Mouse (Mus musculus) stomach, embryonic 14.5 days (tissue): Measurements from ENCODE around the gene Ferd3l. TPM values are rescaled to one million over a fixed set of nuclear protein-coding genes. Genes with fewer than 3 reads are reported as not detected.

Source experiments
- ATAC-seq: fragments of 200-750 bp; cut with Nextera tagmentation; 2 replicates; pipeline ENCODE4 v1.8.0; 2017; ENCODE audit warnings: low read depth, moderate TSS enrichment; ENCODE audit not compliant: insufficient number of reproducible peaks, insufficient read depth, low FRiP score
- H3K27ac ChIP-seq: fragments of 300-500 bp; sonication (generic); 2 replicates; pipeline ENCODE4 v1.5.1; 2014; ENCODE audit warnings: mild to moderate bottlenecking, low read length, moderate library complexity, mixed read lengths
- H3K27me3 ChIP-seq: fragments of 300-500 bp; sonication (generic); 2 replicates; pipeline ENCODE4 v1.6.1; 2014; ENCODE audit warnings: low read length, control low read depth, mixed read lengths; ENCODE audit not compliant: control insufficient read depth, insufficient read depth
- H3K36me3 ChIP-seq: fragments of 300-500 bp; sonication (generic); 2 replicates; pipeline ENCODE4 v1.6.1; 2014; ENCODE audit warnings: mild to moderate bottlenecking, control low read depth, low read length, moderate library complexity, mixed read lengths; ENCODE audit not compliant: control insufficient read depth, insufficient read depth
- H3K4me1 ChIP-seq: fragments of 300-500 bp; sonication (generic); 2 replicates; pipeline ENCODE4 v1.6.1; 2014; ENCODE audit warnings: low read length, control low read depth, mixed read lengths; ENCODE audit not compliant: control insufficient read depth, insufficient read depth
- H3K4me2 ChIP-seq: fragments of 300-500 bp; sonication (generic); replicated peaks from 2 replicates; pipeline ENCODE4 v1.6.1; 2014; ENCODE audit warnings: low read depth, low read length, control low read depth
- H3K4me3 ChIP-seq: fragments of 300-500 bp; sonication (generic); 2 replicates; pipeline ENCODE4 v1.5.1; 2014; ENCODE audit warnings: low read depth, low read length, control low read depth
- H3K9ac ChIP-seq: fragments of 300-500 bp; sonication (generic); replicated peaks from 2 replicates; pipeline ENCODE4 v1.6.1; 2014; ENCODE audit warnings: low read depth, mild to moderate bottlenecking, control low read depth, low read length, moderate library complexity, mixed read lengths
- H3K9me3 ChIP-seq: fragments of 300-500 bp; sonication (generic); 2 replicates; pipeline ENCODE4 v1.6.1; 2016; ENCODE audit warnings: low read depth, low read length, control low read depth; ENCODE audit not compliant: control insufficient read depth
- WGBS: fragments of 180-500 bp; shearing (Covaris S2); extraction: QIAGEN DNeasy Blood & Tissue Kit; methylation state at CpG from one replicate; pipeline ENCODE4 v1.1.7; 2014; 5-methylcytosine and 5-hydroxymethylcytosine counted together
- polyA plus RNA-seq: library from polyadenylated mRNA; unstranded; fragments of >200 nt; fragmentation: Nextera tagmentation; extraction: Ambion mirVana; gene quantifications from 2 replicates; pipeline ENCODE4 v1.2.1, GENCODE M21; 2014

Gene Ferd3l
- polyA plus RNA-seq, 1 experiment from 2014 or later, result not detected

DNA sequence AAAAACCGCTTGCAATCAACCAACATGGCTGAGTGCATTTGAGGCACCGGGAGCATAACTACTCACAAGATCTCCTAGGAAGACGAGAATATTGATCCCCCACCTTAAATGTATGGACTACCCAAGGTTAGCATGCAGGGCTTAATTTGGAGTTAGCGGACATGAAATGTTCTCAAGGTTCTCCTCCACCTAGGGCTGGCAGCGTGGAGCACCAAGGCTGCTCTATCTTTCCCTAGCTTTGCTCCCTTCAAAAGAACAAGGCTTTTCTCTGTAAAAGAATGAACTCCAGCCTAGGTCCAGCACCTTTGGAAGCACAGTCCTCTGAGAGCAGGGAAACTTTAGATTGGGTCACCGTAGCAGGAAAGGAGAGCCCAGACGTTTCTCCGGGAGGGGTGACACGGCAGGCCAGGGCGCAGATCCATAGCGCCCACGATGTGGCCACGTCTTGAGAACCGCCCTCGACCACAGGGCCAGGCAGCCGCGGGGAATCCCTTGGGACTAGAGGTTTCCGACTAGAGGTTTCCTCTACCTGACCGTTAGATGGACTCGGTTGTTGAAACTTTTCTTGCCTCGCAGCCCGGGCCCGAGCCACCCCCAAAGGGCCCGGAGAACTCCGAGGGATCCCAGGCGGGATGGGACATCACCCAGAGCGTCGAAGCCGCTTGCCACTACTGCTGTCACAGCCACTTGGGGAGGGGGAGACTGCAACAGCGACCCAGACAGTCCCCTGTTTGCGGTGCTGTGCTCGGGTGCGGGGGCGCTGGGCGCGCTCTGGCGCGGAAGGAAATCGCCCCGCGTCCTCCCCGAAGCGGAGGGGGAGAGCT, 28.6 kb downstream of the Ferd3l start:
- peaks cover 43% of the 10 kb centered on the region for H3K27me3 ChIP-seq
- H3K27ac ChIP-seq, result peak overlapping the region; percentile 27; the same call in 1 of the 2 replicates

DNA sequence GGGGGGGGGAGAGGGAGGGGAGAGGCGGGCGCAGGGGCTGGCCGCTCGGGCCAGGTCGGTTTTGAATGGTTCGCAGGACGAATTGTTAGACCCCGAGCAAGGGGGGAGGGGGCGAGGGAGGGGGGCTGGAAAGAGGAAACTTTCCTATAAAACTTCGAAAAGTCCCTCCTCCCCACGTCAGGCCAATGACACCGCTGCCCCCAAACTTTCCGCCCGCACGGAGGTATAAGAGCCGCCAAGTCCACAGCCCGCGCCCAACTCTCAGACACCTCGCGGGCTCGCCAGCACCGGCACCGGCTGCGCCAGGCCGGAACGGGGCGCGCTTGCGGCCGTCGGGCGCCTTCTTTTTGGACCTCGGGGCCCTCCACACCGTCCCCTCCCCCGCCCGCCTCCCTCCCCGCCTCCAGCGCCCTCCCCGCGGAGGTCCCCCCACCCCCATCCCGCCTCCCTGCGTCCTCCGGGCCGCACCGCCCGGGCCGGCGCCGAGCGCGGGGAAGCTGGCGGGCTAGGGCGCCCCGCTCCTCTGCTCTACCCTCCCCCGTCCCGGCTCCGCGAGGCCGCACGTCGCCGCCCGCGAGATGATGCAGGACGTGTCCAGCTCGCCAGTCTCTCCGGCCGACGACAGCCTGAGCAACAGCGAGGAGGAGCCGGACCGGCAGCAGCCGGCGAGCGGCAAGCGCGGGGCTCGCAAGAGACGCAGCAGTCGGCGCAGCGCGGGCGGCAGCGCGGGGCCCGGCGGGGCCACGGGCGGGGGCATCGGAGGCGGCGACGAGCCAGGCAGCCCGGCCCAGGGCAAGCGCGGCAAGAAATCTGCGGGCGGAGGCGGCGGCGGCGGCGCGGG, 29.4 kb downstream of the Ferd3l start, which contains the start of gene Twist1:
TSS of gene Twist1 (plus strand) at position 272 of the 841 bp plus-strand sequence.
- Histone ChIP-seq H3K9me3 (no peaks in the 10 kb centered on the region), H3K36me3 (no peaks in the 10 kb centered on the region), H3K4me2 (peak within 1 kb of the TSS; percentile 68), H3K4me3 (peak within 1 kb of the TSS; percentile 61), H3K27me3 (peaks cover 43% of the 10 kb centered on the region), H3K4me1 (0 out of 2 replicates have a peak, but pooled peaks cover 7% of the 10 kb centered on the region), H3K9ac (peak within 1 kb of the TSS; percentile 67), H3K27ac (peak within 1 kb of the TSS; percentile 48)
- ATAC-seq, result peak; percentile 78
- under 1% methylated on average over 84 of the region's 105 CpGs for WGBS

More for the DNA sequence above, 28.6 kb downstream of the Ferd3l start:
- Histone ChIP-seq H3K4me2 (peak overlapping the region; percentile 68), H3K4me1 (0 out of 2 replicates have a peak, but pooled peaks cover 7% of the 10 kb centered on the region), H3K36me3 (no peaks in the 10 kb centered on the region), H3K9ac (peak overlapping the region; percentile 33), H3K4me3 (peak overlapping the region; percentile 61), H3K9me3 (no peaks in the 10 kb centered on the region)
- 3% methylated on average over 39 of the region's 43 CpGs for WGBS
- peak; percentile 62 for ATAC-seq

DNA sequence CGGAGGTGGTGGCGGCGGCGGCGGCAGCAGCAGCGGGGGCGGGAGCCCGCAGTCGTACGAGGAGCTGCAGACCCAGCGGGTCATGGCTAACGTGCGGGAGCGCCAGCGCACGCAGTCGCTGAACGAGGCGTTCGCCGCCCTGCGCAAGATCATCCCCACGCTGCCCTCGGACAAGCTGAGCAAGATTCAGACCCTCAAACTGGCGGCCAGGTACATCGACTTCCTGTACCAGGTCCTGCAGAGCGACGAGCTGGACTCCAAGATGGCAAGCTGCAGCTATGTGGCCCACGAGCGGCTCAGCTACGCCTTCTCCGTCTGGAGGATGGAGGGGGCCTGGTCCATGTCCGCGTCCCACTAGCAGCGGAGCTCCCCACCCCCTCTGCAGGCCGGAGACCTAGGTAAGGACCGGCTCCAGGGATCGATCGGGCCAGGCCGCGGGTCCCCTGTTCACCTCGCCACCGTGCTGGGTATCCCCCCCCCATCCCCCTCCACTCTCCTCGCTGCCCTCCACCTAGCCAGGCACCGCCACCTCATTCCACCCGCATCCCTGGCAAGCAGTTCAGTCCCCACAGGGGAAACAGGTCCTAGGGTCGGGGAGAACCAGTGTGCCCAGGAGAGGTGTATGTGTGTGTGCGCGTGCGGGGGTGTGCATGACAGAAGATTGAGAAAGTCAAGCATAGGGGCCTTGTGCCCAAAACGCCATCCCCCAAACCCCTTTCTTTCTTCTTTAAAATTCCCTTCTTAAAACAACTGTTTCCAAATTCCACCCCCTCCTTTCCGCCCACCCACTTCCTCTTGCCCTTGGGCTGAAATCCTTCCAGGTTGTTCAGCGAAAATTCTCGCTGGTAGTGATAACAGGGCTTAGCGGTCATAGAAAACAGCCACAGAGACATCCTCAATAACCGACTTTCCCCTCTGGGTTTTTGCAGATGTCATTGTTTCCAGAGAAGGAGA, 30.3 kb downstream of the Ferd3l start:
- H3K4me2 ChIP-seq, result peak overlapping the region; percentile 68
- ATAC-seq, result peak; percentile 26; the same call in 1 of the 2 replicates
- peak overlapping the region; percentile 67 for H3K9ac ChIP-seq
- H3K4me1 ChIP-seq, result 0 out of 2 replicates have a peak, but pooled peaks cover 7% of the 10 kb centered on the region
- WGBS, result under 1% methylated on average over 46 of the region's 56 CpGs
- peaks cover 44% of the 10 kb centered on the region for H3K27me3 ChIP-seq
- H3K36me3 ChIP-seq, result no peaks in the 10 kb centered on the region
- H3K4me3 ChIP-seq, result peak overlapping the region; percentile 61
- no peaks in the 10 kb centered on the region for H3K9me3 ChIP-seq
- H3K27ac ChIP-seq, result peak overlapping the region; percentile 48

DNA sequence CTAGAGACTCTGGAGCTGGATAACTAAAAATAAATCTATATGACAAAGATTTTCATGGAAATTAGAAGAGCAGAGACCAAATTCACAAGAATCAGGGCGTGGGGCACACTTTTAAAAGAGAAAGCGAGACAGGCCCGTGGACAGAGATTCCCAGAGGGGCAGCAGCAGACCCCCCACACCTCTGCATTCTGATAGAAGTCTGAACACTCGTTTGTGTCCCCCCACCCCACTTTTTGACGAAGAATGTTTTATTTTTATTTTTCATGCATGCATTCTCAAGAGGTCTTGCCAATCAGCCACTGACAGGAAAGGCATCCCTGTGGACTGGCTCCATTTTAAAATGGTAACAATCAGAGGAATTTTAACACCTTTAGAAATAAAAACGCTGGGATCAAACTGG, 31.0 kb downstream of the Ferd3l start:
- H3K9ac ChIP-seq, result peak overlapping the region; percentile 67; the same call in 1 of the 2 replicates
- H3K4me3 ChIP-seq, result peak overlapping the region; percentile 61
- H3K4me2 ChIP-seq, result peak overlapping the region; percentile 68
- no peak overlapping the region for H3K27ac ChIP-seq
- no peak for ATAC-seq
- H3K9me3 ChIP-seq, result no peaks in the 10 kb centered on the region
- WGBS, result 8% methylated on average over 6 of the region's 6 CpGs
- no peaks in the 10 kb centered on the region for H3K36me3 ChIP-seq
- peaks cover 46% of the 10 kb centered on the region for H3K27me3 ChIP-seq
- 0 out of 2 replicates have a peak, but pooled peaks cover 7% of the 10 kb centered on the region for H3K4me1 ChIP-seq

DNA sequence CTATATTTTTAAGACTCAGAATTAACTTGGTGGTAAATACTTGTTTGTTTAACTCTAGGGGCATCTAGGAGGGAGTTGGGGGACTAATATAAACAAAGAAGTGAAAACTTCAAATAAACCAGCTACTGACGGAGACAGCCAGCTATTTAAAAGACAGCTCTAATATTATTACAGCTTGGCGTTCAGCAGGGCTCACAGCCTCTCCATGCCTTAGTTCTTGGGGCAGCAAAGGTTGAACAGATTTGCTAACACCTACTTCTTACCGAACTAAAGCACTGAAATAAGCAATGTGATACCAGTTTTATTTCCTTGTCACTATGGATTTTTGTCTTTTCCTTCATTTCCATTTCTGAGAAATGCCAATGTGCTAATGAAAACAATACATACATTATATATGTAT, 31.6 kb downstream of the Ferd3l start:
- ATAC-seq, result no peak
- WGBS, result 4% methylated on average over 3 of the region's 3 CpGs
- Histone ChIP-seq H3K9ac (no peak overlapping the region), H3K27ac (no peak overlapping the region), H3K4me2 (peak overlapping the region; percentile 25), H3K9me3 (no peaks in the 10 kb centered on the region), H3K4me3 (peak overlapping the region; percentile 17; the same call in 1 of the 2 replicates), H3K36me3 (no peaks in the 10 kb centered on the region), H3K4me1 (0 out of 2 replicates have a peak, but pooled peaks cover 7% of the 10 kb centered on the region), H3K27me3 (peaks cover 49% of the 10 kb centered on the region)

DNA sequence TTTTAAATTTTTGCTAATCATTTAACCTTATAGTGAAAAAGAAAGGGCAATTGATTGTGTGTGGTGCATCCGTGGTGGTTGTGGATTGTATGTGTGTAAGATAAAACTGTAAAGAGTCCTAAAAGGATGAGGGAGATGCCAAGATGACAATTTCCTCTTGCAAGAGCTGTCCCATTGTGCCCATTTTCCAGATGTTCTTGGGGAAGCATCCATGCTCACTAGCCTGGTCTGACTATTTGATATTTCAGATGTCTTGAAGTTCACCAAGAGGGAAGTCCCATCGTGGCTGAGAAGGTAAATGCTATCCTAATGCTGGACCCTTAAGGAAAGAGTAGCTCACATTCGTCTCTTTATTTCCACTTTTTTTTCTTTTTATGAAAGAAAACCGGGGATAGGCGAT, 32.8 kb downstream of the Ferd3l start:
- Histone ChIP-seq H3K27me3 (peaks cover 50% of the 10 kb centered on the region), H3K9ac (no peak overlapping the region), H3K36me3 (no peaks in the 10 kb centered on the region), H3K4me1 (0 out of 2 replicates have a peak, but pooled peaks cover 5% of the 10 kb centered on the region), H3K27ac (no peak overlapping the region), H3K9me3 (no peaks in the 10 kb centered on the region), H3K4me2 (no peak overlapping the region), H3K4me3 (no peak overlapping the region)
- 38% methylated on average over 5 of the region's 5 CpGs for WGBS
- ATAC-seq, result no peak

DNA sequence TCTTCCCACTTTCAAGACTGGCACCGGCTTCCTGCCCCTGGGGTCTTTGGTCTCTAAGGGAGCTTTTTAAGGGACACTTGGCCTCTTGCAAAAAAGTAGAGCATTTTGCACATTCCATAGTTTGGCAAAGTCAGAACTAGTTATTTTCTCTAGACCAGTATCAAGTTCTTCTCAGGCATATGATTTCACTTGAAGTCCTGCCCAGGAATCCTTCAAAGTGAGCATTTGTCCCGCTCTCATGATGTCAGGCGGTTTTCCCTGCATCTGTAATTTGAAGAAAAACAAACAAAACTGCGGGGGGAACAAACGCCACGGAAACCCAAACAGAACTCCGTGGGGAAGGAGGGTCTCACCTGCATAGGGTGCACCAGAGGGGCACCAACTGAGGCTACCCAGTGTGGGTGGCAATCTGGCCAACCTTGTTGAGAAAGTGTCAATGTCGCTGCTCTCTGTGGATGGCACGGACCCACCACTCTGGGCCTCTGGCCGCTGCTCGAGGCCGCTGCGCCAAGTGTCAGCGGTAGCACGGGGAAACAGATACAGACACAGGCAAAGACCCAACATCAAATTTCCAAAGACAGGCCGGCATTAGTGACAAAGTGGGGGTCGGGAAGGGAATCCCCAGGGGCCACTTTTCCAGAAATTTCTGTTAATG, 34.0 kb downstream of the Ferd3l start:
- no peak overlapping the region for H3K9ac ChIP-seq
- no peak overlapping the region for H3K4me3 ChIP-seq
- 14% methylated on average over 17 of the region's 17 CpGs for WGBS
- H3K9me3 ChIP-seq, result no peaks in the 10 kb centered on the region
- peaks cover 48% of the 10 kb centered on the region for H3K27me3 ChIP-seq
- ATAC-seq, result no peak
- H3K4me2 ChIP-seq, result no peak overlapping the region
- H3K27ac ChIP-seq, result no peak overlapping the region
- peaks cover 5% of the 10 kb centered on the region; the same call in 1 of the 2 replicates for H3K4me1 ChIP-seq
- no peaks in the 10 kb centered on the region for H3K36me3 ChIP-seq
